Mouse (Mus musculus) neutrophil, adult 5-6 weeks (primary cell): ENCODE results near the gene Dtnb. TPM values are rescaled to one million over a fixed set of nuclear protein-coding genes. Genes with fewer than 3 reads are reported as not detected.

Experiments
- ATAC-seq: fragments of 151-379, 151-347 bp; 2 replicates; pipeline ENCODE4 v1.8.0; 2017; ENCODE audit warnings: mild to moderate bottlenecking, moderate TSS enrichment; ENCODE audit not compliant: insufficient number of reproducible peaks, poor library complexity, low FRiP score, severe bottlenecking; ENCODE audit errors: extremely low read depth
- total RNA-seq: library from RNA; stranded (forward); fragments of 200-1000 nt; gene quantifications from 2 replicates; pipeline ENCODE4 v1.2.3, GENCODE M21; 2017

The Dtnb gene
- total RNA-seq, 1 experiment from 2014 or later = 24.7 TPM

DNA sequence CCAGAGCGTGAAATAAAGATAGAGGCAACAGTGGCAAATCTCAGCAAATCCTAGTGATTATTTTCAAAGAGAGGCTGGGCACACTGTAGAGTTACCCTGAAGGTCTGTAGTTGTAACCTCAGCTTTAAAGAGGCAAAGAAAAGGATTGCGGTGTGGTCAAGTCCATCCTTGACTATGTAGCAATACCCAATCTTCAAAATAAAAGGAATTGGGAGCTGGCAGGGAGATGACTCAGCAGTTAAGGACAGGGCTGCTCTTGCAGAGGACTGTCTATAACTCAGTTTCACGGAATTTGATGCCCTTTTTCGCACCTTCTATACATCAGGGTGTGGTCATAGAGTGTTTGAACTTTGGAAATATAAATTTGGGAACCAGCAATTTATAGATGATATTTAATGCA lies 128.3 kb downstream of the Dtnb start:
- ATAC-seq = no peak

DNA sequence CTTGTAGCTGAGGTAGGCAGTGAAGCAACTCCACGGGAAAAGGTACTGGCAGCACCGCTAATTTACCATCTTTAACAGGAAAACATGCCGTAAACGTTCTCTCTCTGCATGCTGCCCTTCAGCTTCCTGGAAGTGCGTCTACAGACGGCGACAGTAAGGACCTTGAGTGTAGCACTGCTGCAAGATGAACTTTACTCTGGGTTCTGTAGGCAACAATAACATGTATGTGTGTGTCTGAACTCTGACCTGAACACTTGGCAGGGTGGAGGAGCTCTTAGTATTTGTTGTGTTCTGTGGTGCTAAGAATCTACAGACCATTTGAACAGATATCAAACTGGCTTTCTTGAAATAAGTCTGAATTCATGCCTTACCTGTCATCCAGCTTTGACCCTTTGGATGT lies 130.7 kb downstream of the Dtnb start:
- no peak for ATAC-seq

GRCm38 (mm10) chr12:3719151-3719721 lies 147.1 kb downstream of the Dtnb start:
- no peak for ATAC-seq

DNA sequence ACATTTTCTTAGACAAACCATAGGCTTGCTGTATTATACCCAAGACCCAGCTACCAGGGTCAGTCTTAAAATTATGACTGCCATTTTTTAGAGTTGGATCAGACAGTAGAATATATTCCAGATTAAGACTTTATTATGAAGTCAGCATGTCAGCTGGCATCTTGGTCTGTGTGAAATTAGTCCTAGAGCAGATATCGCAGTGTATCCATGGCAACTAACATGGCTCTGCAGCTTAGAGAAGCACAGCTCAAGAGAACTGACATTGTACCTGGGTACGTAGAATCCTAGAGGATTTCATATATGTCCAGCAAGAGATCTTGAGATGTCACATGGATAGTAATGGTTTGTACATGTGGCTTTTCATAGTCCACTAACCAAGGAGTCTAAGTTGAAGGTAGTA lies 148.3 kb downstream of the Dtnb start:
- ATAC-seq = no peak

DNA sequence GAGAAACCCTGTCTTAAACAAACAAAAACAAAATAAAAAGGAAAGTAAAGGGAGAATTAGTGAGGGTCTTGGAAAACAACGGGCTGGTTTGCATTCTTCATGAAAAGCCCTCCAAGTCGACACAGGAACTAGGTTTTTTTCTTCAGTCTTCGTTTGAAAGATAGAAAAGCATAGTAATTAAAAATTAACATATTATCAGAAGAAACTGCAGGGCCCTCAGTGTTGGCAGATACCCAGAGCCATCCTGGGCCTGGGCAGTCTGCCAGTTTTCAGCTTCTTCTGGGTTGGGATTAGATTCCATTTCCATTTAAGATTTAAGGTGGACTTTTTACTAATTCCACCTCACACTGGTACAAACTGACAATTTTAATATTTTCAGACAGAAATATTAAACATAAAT lies 151.6 kb downstream of the Dtnb start:
- no peak for ATAC-seq

GRCm38 (mm10) chr12:3724822-3725370 lies 152.7 kb downstream of the Dtnb start:
- no peak for ATAC-seq

GRCm38 (mm10) chr12:3729521-3730075 lies 157.4 kb downstream of the Dtnb start:
- no peak for ATAC-seq

GRCm38 (mm10) chr12:3732623-3733265 lies 160.6 kb downstream of the Dtnb start:
- ATAC-seq = no peak

DNA sequence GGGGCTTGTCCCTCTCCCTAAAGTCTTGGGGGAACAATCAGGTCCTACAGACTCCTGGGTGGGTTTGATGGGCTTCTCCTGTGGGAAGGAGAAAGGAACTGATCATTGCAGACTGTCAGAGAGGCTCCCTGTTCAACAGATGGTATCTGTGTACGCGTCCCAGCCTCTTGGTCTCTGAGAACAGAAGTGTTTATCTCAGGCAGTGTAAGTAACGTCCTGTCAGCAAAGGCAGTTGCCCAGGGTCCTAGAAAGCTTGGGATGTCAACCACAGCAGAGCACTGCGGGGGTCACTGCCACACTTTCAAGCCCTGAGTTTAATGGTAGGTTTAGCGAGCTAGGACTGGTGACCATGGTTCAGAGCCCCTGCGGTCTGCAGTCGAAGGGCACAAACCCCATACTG lies 161.1 kb downstream of the Dtnb start:
- no peak for ATAC-seq

DNA sequence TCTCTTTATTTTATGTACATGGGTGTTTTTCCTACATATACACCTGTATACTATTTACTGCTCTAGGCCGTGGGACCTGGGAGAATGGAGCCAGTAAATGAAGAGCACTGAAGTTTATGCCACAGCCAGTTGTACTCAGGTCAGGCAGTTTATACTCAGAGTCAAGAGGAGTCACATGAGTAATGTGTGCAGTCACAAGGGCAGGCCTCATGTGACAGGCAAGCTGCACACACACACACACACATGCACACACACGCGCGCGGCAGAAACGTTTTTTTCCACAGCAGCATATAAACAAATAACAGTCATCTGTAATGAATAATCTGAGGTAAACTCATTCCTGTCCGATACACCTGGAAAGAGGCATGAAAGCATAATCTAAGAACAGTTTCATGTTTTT lies 164.8 kb downstream of the Dtnb start:
- ATAC-seq = no peak

DNA sequence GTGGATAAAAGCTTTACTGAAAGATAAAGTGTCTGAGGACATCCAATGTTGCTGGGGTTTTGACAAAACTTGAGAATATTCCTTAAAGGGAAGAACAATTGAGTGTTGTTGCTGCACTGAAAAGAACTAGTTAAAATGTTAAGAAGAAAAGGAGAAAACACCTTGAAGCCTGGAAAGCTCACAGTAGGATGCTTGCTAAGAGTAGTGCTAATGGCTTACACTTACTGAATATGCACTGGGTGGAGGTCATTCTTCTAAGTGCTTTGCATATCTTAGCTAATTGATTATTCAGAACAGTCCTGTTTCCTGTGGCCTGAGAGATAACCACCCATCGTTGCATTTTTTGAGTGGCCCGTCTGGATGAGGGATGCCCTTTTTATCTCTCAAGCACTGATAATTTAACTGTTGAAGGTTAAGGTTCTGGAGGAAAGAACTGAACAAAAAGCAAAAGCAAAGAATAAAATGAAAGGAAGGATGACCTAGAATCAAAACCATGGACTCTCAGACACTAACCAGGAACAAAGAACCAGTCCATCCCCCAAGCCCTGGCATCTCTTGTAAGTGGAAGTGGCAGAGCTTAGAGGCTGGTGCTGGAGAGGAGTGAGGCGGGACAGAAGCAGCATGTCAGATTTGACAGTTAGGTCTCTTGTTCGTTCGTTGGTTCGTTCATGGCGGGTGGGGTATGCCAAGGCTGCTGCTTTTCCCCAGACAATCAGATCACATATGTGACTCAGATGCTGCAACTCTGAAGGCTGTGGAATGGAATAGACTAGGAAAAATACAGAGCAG lies 166.8 kb downstream of the Dtnb start:
- no peak for ATAC-seq

- peak; percentile 65 for ATAC-seq
Observed at GRCm38 (mm10) chr12:3739749-3740704, 167.8 kb downstream of the Dtnb start.

- ATAC-seq = no peak
Observed at GRCm38 (mm10) chr12:3740705-3741081, 168.5 kb downstream of the Dtnb start.

DNA sequence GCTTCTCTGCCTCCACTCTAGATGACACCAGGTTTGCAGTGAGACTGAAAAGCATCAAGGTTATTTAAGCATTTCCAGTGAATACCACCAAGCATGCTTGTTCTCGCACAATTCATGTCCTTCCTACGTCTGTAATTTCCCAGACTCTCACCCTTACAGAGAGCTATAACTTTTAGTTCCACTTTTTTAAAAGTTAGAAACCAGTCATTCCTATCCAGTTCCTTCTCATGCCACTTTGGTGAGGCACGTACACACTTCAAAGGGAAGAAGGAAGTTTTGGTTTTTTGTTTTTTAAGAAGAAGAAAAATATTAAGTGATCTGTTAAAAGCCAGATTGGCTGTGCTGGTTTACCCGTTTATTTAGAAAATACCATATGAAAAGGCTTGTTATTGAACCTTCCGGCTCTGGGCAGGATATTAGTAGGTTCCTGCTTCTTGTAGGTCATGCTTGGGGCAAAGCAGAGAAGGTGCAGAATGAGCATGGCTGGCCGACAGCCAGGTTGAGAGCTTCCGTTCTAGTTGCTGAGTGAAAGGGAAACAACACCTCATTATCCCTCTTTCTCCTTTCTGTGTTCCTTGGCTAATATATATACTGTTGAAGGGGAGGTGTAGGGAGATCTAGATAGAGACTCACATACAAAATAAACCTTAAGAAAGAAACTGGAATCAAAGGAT lies 173.4 kb downstream of the Dtnb start:
- peak; percentile 54; the same call in 1 of the 2 replicates for ATAC-seq

- ATAC-seq = no peak
Observed at GRCm38 (mm10) chr12:3746369-3746768, 174.2 kb downstream of the Dtnb start.

- ATAC-seq = no peak
Observed at GRCm38 (mm10) chr12:3747583-3747982, 175.4 kb downstream of the Dtnb start.

GRCm38 (mm10) chr12:3755522-3755921 lies 183.3 kb downstream of the Dtnb start:
- no peak for ATAC-seq

GRCm38 (mm10) chr12:3756216-3756615 lies 184.0 kb downstream of the Dtnb start:
- no peak for ATAC-seq
